Mouse (Mus musculus) kidney, postnatal 25 days (tissue): ENCODE data around the gene Nck2.
"Not testable (repeated sequence)": the region's sequence is repeated elsewhere in the genome, so short reads cannot be mapped to it uniquely, and the experiment has no call there.

Experiments used
- DNase-seq, 2 experiments: peaks; one replicate each; pipeline ENCODE4 v3.0.0; 2021; ENCODE audit warnings: mixed read lengths in 2 of 2

The Nck2 gene

GRCm38 (mm10) chr1:43536266-43536665, 91.9 kb downstream of the Nck2 start:
- DNase-seq = no peak

- no peak for DNase-seq
Observed at GRCm38 (mm10) chr1:43537021-43537420, 92.6 kb downstream of the Nck2 start.

DNA sequence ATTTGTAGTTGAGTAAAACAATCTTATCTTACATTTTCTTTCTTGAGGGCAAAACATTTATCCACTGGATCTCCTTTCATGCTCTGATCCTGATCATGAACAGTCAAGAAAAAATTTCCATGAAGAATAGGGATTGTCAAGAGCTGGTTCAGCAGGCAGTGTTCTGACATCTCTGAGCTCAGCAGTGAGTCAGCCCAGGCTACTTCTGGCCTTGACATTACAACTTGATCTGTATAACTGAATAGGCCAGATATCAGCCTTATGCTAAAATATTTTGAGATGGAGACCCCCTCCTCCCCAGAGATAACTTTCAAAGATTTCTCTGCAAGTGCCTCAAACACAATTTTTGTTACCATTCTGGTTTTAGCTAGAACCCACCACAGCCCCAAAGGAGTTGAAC, 93.1 kb downstream of the Nck2 start:
- no peak for DNase-seq

DNA sequence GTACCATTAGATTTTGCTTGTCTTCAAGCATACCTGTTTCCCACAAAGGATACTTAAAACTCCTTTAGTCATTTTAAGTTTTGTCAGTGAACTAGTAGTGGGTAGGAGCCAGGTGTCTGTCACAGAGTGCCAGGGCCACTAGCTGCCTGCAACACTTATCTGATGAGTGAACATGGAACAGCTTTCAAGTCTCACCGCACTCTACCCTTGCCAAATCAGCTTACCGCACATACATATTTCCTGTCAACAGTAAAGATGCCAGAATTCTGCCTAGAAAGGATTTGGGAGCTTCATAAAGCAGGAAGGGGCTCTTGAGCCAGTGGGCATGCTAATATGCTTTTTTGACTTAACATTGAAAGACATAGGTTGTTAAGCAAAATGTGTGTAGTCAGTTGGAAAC, 94.3 kb downstream of the Nck2 start:
- no peak for DNase-seq

GRCm38 (mm10) chr1:43539689-43540380, 95.5 kb downstream of the Nck2 start:
- no peak for DNase-seq

DNA sequence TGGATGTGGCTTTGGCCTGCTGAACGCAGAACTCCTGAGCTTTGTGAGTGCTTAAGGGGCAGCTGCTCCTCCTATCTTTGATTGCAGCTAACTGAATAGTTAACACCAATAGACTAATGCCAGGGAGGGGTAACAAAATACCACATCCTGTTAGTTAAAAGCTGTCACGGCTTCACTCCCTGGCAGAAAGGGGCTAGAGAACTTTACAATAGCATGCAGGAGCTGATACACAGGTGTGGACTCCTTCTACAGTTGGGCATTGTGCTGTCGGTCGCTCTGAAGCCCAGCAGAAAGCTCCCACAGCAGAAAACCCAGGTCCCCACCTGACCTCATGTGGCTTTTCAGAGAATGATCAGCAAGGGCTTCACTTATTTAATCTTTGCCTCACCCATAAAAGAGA, 98.0 kb downstream of the Nck2 start:
- DNase-seq = no peak

DNA sequence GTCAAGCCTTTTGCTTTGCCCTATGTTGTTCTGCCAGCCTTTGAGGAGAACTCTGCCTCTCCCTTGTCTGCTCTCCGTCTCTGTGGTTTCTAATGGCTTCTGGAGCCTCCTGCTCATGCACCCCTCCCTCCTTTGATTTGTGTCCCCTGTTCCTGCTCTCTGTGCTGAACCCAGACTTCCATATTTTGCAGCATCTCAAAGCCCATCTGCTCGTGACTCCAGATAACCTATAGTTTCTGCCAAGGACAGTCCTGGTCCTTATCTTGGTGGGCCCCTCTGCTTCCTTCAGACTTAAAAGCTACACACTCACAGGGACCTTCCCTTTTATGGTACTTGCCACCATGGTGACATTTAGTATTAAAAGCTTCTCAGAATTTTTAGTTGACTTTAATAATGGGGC, 103.3 kb downstream of the Nck2 start:
- no peak for DNase-seq

DNA sequence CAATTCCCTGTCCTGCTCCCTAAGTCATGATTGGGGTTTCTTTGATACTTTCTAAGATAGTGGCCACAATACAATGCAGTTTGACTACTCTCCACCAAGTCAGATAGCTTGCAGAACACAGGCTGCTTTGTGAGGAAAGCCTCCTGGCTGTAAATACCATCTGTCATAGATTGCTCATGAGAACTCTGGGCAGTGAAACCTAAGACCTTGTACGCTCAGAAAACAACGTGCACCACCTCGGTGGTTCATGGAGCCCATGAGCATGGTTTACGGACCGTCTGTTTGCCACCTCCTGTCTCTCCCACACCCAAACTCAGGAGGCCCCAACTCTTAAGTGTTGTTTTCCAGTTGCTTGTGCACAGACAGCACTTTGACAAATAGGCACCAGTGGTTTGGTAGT, 104.4 kb downstream of the Nck2 start:
- DNase-seq = no peak

GRCm38 (mm10) chr1:43550525-43550924, 106.1 kb downstream of the Nck2 start:
- DNase-seq = no peak

DNA sequence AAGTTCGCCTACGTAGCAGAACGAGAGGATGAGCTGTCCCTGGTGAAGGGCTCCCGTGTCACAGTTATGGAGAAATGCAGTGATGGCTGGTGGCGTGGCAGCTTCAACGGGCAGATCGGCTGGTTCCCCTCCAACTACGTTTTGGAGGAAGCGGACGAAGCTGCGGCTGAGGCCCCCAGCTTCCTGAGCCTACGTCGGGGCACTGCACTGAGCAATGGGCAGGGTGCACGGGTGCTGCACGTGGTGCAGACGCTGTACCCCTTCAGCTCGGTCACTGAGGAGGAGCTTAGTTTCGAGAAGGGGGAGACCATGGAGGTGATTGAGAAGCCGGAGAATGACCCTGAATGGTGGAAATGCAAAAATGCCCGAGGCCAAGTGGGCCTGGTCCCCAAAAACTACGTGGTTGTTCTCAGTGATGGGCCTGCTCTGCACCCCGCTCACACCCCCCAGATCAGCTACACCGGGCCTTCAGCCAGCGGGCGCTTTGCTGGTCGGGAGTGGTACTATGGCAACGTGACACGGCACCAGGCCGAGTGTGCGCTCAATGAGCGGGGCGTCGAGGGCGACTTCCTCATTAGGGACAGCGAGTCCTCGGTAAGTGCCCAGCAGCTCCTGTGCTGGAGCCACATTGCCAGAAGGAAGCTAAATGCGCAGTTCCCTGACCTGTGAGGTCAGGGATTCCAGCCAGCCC, 109.8 kb downstream of the Nck2 start:
- DNase-seq = not testable (repeated sequence)

- DNase-seq = no peak
Observed at GRCm38 (mm10) chr1:43555222-43555974, 111.0 kb downstream of the Nck2 start.

GRCm38 (mm10) chr1:43558329-43558728, 114.0 kb downstream of the Nck2 start:
- no peak for DNase-seq

GRCm38 (mm10) chr1:43559043-43559692, 114.8 kb downstream of the Nck2 start:
- no peak for DNase-seq

DNA sequence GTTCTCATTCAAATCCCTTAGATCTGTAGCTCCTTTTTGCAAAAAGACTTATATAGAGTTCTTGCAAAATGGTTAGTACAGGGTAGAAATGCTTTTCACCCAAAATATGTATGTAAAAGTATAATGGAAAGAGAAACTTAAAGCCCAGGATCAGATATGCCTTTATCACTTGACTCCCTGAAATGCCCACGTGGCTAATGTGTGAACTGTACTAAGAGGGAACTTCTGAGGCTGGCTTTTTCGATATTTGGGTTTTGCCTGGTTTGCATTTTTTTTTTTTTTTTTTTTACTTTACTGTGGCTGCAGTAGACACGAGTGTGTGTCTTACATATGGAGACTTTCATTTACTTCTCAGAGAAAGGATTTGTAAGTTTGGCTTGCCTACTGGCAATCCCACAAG, 116.7 kb downstream of the Nck2 start:
- no peak for DNase-seq

GRCm38 (mm10) chr1:43562002-43562666, 117.8 kb downstream of the Nck2 start:
- no peak for DNase-seq

- no peak for DNase-seq
Observed at GRCm38 (mm10) chr1:43565260-43565659, 120.9 kb downstream of the Nck2 start.

DNA sequence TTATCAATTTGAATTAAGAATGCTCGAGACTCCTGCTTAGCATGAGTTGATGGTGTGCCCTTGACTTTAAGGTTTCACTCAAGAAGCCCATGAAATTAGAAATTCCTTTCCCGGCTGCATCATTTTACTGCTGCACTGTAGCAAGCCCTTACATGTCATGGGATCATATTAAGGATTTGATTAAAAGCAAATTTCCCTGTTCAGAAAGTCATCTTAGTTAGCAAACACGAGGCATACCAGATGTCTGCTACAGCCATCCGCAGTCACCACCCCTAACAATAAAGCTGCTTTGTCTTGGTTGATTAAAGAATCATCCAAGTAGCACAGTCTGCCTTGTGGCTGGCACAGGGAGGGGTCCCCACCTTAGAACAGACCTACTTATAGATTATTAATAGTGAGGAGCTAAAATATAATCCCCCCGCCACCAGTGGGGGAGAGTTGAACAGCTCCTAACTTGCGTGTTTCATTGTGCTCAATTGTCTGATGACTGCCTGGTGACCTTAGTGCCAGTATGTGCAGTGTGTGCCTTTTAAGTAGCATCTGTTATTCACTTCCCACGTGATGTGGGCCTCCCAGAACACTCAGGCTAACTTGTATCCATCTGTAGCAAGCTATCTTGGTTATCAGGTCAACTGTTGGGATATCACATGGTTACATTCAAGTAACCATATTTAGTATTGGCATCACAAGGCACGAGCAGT, 122.4 kb downstream of the Nck2 start:
- no peak for DNase-seq

GRCm38 (mm10) chr1:43568824-43569223, 124.4 kb downstream of the Nck2 start:
- no peak for DNase-seq

DNA sequence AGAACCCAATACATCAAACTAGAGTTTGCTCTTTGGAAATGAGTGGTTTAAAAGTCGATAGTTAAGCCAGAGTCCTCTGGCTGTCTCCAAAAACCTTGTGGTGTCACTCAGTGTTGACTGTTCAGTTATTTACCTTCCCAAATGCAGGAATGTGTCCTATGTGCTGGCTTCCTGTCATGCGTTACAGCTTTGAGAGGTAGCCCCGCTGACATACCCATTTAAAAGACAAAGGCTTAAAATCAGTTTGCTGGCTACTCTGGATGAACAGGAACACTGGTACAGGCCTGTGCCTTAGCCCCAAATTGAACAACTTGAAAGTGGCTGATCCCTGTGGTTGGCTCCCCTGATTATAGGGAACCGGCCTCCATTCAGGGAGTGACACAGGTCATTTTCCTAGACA, 126.7 kb downstream of the Nck2 start:
- DNase-seq = no peak

DNA sequence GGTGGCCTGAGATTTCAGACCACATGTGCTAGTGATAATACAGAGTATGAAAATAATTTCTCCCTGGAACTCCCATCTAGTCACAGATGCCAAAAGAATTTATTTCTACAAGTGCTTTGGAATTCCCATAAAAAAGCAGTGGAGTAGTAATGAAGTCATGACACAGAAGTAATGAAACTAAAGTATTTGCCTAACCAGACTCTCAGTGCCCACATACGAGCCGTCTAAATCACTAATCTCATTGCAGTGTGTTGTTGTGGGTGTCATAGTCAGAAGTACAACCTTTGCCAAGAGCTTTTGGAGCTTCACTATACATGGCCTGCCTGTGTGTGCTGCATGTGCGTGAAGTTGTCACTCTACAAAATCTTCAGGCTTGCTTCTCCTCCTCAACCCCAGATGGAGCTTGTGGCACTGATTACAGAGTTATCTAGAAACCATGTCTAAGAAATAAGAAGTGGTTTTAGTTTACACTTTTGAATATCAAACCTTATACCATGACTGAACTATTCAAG, 130.5 kb downstream of the Nck2 start:
- no peak for DNase-seq

GRCm38 (mm10) chr1:43577371-43577770, 133.0 kb downstream of the Nck2 start:
- DNase-seq = no peak

GRCm38 (mm10) chr1:43583564-43583963, 139.2 kb downstream of the Nck2 start:
- no peak for DNase-seq
